Mouse (Mus musculus) MEL (cell line): Measurements from ENCODE around the gene Alpk1. TPM values are rescaled to one million over a fixed set of nuclear protein-coding genes. Genes with fewer than 3 reads are reported as not detected.

ENCODE experiments used
- DNase-seq: peaks from one replicate; pipeline ENCODE4 v3.0.0; 2011; ENCODE audit warnings: low read depth, low spot score
- H3K27ac ChIP-seq: 2 replicates; pipeline ENCODE4 v1.5.1; 2012; ENCODE audit warnings: low read depth, mild to moderate bottlenecking, control low read depth, low read length, moderate library complexity; ENCODE audit not compliant: control insufficient read depth
- H3K27me3 ChIP-seq, 2 experiments: fragments of 150-350 bp in 1 of 2; sonication (generic) in 1 of 2; 2 replicates each; pipeline ENCODE4 v1.6.1; 2012; ENCODE audit warnings: low read length in 2 of 2, mild to moderate bottlenecking in 2 of 2, improper control_type of control experiment in 1 of 2, moderate library complexity in 1 of 2; ENCODE audit not compliant: insufficient read depth in 2 of 2, control insufficient read depth in 1 of 2
- H3K36me3 ChIP-seq, 2 experiments: 2 replicates each; pipeline ENCODE4 v1.6.1; 2012 to 2014; ENCODE audit warnings: low read length in 2 of 2, improper control_type of control experiment in 1 of 2, inconsistent platforms in 1 of 2, mild to moderate bottlenecking in 1 of 2; ENCODE audit not compliant: insufficient read depth in 2 of 2, control insufficient read depth in 1 of 2
- H3K4me1 ChIP-seq, 2 experiments: fragments of 150-350 bp in 1 of 2; sonication (generic) in 1 of 2; 2 replicates each; pipeline ENCODE4 v1.6.1; 2012; ENCODE audit warnings: low read length in 2 of 2, improper control_type of control experiment in 1 of 2, mild to moderate bottlenecking in 1 of 2; ENCODE audit not compliant: insufficient read depth in 2 of 2, control insufficient read depth in 1 of 2
- H3K4me3 ChIP-seq, 2 experiments: fragments of 150-350 bp in 1 of 2; sonication (generic) in 1 of 2; 2 replicates each; pipeline ENCODE4 v1.5.1; 2012; ENCODE audit warnings: low read depth in 2 of 2, low read length in 2 of 2, mild to moderate bottlenecking in 2 of 2, moderate library complexity in 2 of 2, control low read depth in 1 of 2, improper control_type of control experiment in 1 of 2; ENCODE audit not compliant: control insufficient read depth in 1 of 2, insufficient read depth in 1 of 2
- H3K79me2 ChIP-seq: 2 replicates; pipeline ENCODE4 v1.6.1; 2012; ENCODE audit warnings: mild to moderate bottlenecking, low read length, moderate library complexity; ENCODE audit not compliant: control insufficient read depth, poor library complexity, insufficient read depth
- H3K9ac ChIP-seq: 2 replicates; pipeline ENCODE4 v1.6.1; 2012; ENCODE audit warnings: low read depth, mild to moderate bottlenecking, control low read depth, low read length, moderate library complexity; ENCODE audit not compliant: control insufficient read depth, poor library complexity, severe bottlenecking
- H3K9me3 ChIP-seq: fragments of 150-350 bp; sonication (generic); replicated peaks from 2 replicates; pipeline ENCODE4 v1.6.1; 2012; ENCODE audit warnings: mild to moderate bottlenecking, low read length, improper control_type of control experiment, moderate library complexity; ENCODE audit not compliant: insufficient read depth
- BHLHE40 ChIP-seq: IDR thresholded peaks from 2 replicates; pipeline ENCODE4 v1.6.1; 2012; ENCODE audit warnings: low read depth, mild to moderate bottlenecking, inconsistent platforms, low read length, improper control_type of control experiment, borderline replicate concordance
- CHD2 ChIP-seq: IDR thresholded peaks from 2 replicates; pipeline ENCODE4 v1.6.1; 2011; ENCODE audit warnings: low read length, improper control_type of control experiment
- E2F4 ChIP-seq: IDR thresholded peaks from 2 replicates; pipeline ENCODE4 v1.6.1; 2011; ENCODE audit warnings: low read depth, low read length, improper control_type of control experiment, borderline replicate concordance
- ELF1 ChIP-seq: IDR thresholded peaks from 2 replicates; pipeline ENCODE4 v1.6.1; 2014; ENCODE audit warnings: low read depth, mild to moderate bottlenecking, inconsistent platforms, low read length, improper control_type of control experiment, moderate library complexity
- EP300 ChIP-seq, 2 experiments: IDR thresholded peaks; 2 replicates each; pipeline ENCODE4 v1.6.1; 2011; ENCODE audit warnings: improper control_type of control experiment in 2 of 2, low read length in 2 of 2, low read depth in 1 of 2, mild to moderate bottlenecking in 1 of 2
- GATA1 ChIP-seq: IDR thresholded peaks from 2 replicates; pipeline ENCODE4 v1.6.1; 2011; ENCODE audit warnings: low read depth, low read length, improper control_type of control experiment
- JUND ChIP-seq: IDR thresholded peaks from 2 replicates; pipeline ENCODE4 v1.6.1; 2011; ENCODE audit warnings: low read depth, mild to moderate bottlenecking, improper control_type of control experiment, low read length
- MAX ChIP-seq: IDR thresholded peaks from 2 replicates; pipeline ENCODE4 v1.6.1; 2011; ENCODE audit warnings: low read length, improper control_type of control experiment
- POLR2AphosphoS2 ChIP-seq: IDR thresholded peaks from 2 replicates; pipeline ENCODE4 v1.6.1; 2011; ENCODE audit warnings: low read length, improper control_type of control experiment
- POLR2AphosphoS5 ChIP-seq: IDR thresholded peaks from 2 replicates; pipeline ENCODE4 v1.6.1; 2012; ENCODE audit warnings: low read depth, borderline replicate concordance, mild to moderate bottlenecking, inconsistent platforms, low read length, moderate library complexity, mixed read lengths
- RCOR1 ChIP-seq: IDR thresholded peaks from 2 replicates; pipeline ENCODE4 v1.6.1; 2012; ENCODE audit warnings: low read depth, mild to moderate bottlenecking, inconsistent platforms, low read length, improper control_type of control experiment
- TAL1 ChIP-seq: IDR thresholded peaks from 2 replicates; pipeline ENCODE4 v1.6.1; 2012; ENCODE audit warnings: mild to moderate bottlenecking, inconsistent platforms, low read length, moderate library complexity, mixed read lengths
- TBP ChIP-seq: IDR thresholded peaks from 2 replicates; pipeline ENCODE4 v1.8.0; 2011; ENCODE audit warnings: low read depth, low read length, improper control_type of control experiment
- TCF12 ChIP-seq: IDR thresholded peaks from 2 replicates; pipeline ENCODE4 v1.6.1; 2014; ENCODE audit warnings: low read depth, mild to moderate bottlenecking, inconsistent platforms, low read length, improper control_type of control experiment, moderate library complexity
- USF2 ChIP-seq, 2 experiments: IDR thresholded peaks; 2 replicates each; pipeline ENCODE4 v1.6.1; 2011 to 2012; ENCODE audit warnings: improper control_type of control experiment in 2 of 2, low read length in 2 of 2, borderline replicate concordance in 1 of 2, inconsistent platforms in 1 of 2, low read depth in 1 of 2, mild to moderate bottlenecking in 1 of 2; ENCODE audit not compliant: insufficient read depth in 1 of 2
- ZC3H11A ChIP-seq: IDR thresholded peaks from 2 replicates; pipeline ENCODE4 v1.6.1; 2012; ENCODE audit warnings: low read depth, mild to moderate bottlenecking, inconsistent platforms, low read length, improper control_type of control experiment
- ZMIZ1 ChIP-seq: IDR thresholded peaks from 2 replicates; pipeline ENCODE4 v1.6.1; 2012; ENCODE audit warnings: low read depth, mild to moderate bottlenecking, inconsistent platforms, low read length, improper control_type of control experiment, moderate library complexity
- ZNF384 ChIP-seq: IDR thresholded peaks from 2 replicates; pipeline ENCODE4 v1.6.1; 2012; ENCODE audit warnings: low read depth, mild to moderate bottlenecking, inconsistent platforms, low read length, improper control_type of control experiment
- polyA plus RNA-seq, 2 experiments: library from polyadenylated mRNA; stranded (reverse) in 1 of 2; unstranded in 1 of 2; fragments of >175 nt in 1 of 2; fragments of >200 nt in 1 of 2; gene quantifications; 2 replicates each; pipeline versions ENCODE4 v1.2.1 to v1.2.4; 2012; ENCODE audit warnings: low replicate concordance in 2 of 2, low read depth in 1 of 2; ENCODE audit not compliant: insufficient read length in 2 of 2, insufficient read depth in 1 of 2, missing spikeins in 1 of 2
- total RNA-seq: library from RNA; depleted of rRNA; stranded (reverse); fragments of 300-350 nt; gene quantifications from 2 replicates; pipeline ENCODE4 v1.2.3, GENCODE M21; 2012

Gene Alpk1
- total and polyA plus RNA-seq, 3 experiments: 1.8 to 2.4 TPM; not detected in 1

GRCm38 (mm10) chr3:127728851-127729512 lies 51.3 kb downstream of the Alpk1 start:
- peaks cover 0 to 4% of the 10 kb centered on the region in 2 experiments; a peak in 2 of 4 replicates for H3K4me1 ChIP-seq
- no peaks in the 10 kb centered on the region for H3K27me3 ChIP-seq
- no peaks in the 10 kb centered on the region for H3K79me2 ChIP-seq
- peaks cover 0 to 2% of the 10 kb centered on the region in 2 experiments; a peak in 1 of 4 replicates for H3K36me3 ChIP-seq
- H3K9ac ChIP-seq: no peak overlapping the region
- H3K4me3 ChIP-seq: no peak overlapping the region
- DNase-seq: no peak
- no peak overlapping the region for H3K27ac ChIP-seq
- H3K9me3 ChIP-seq: no peaks in the 10 kb centered on the region
- TF ChIP-seq JUND (no peak), POLR2AphosphoS2 (no peak), RCOR1 (no peak), TAL1 (no peak), E2F4 (no peak)

GRCm38 (mm10) chr3:127728046-127728445 lies 52.3 kb downstream of the Alpk1 start:
- no peaks in the 10 kb centered on the region for H3K79me2 ChIP-seq
- peaks cover 0 to 2% of the 10 kb centered on the region in 2 experiments; a peak in 1 of 4 replicates for H3K36me3 ChIP-seq
- no peak for DNase-seq
- H3K4me3 ChIP-seq: no peak overlapping the region
- no peak overlapping the region for H3K9ac ChIP-seq
- no peak overlapping the region for H3K27ac ChIP-seq
- no peaks in the 10 kb centered on the region for H3K9me3 ChIP-seq
- TF ChIP-seq USF2 (IDR thresholded peaks at IDR 0.05; ENCODE audit: borderline replicate concordance in 1 of 2, insufficient read depth in 1 of 2, low read depth in 1 of 2, low read length in 2 of 2): no peak
- TF ChIP-seq GATA1: no peak
- TF ChIP-seq ZNF384: no peak
- TF ChIP-seq ELF1: no peak
- TF ChIP-seq EP300 (IDR thresholded peaks at IDR 0.05; ENCODE audit: low read depth in 1 of 2, low read length in 2 of 2): no peak
- no peak for TF ChIP-seq TBP
- TF ChIP-seq ZC3H11A: no peak
- no peak for TF ChIP-seq BHLHE40
- TF ChIP-seq TCF12: no peak
- TF ChIP-seq MAX: no peak
- TF ChIP-seq ZMIZ1: no peak
- no peak for TF ChIP-seq POLR2AphosphoS5
- TF ChIP-seq TAL1: no peak
- no peak for TF ChIP-seq CHD2
- H3K27me3 ChIP-seq: no peaks in the 10 kb centered on the region
- peaks cover 0 to 4% of the 10 kb centered on the region in 2 experiments; a peak in 2 of 4 replicates for H3K4me1 ChIP-seq
